ENCODE assay signal across 29 mouse cellular contexts in genomic region chr17:32658246-32658645, GRCm38 (mm10). TPM values are rescaled to one million over a fixed set of nuclear protein-coding genes. Genes with fewer than 3 reads are reported as not detected.
DNase-seq lines count a peak whose midpoint lies in the region; ATAC-seq and TF ChIP-seq lines count a peak whose summit lies in the region.
"Had no signal": no experiment of that assay in that cellular context is flagged by ENCODE, and none has a peak within 500 bp of the region (broad histone marks: within the 10 kb centered on the region; RNA-seq: fewer than 3 reads in every experiment).

No protein-coding gene starts in this region.

- H3K4me2 ChIP-seq in intestine, embryonic 14.5 days (ENCODE audit: low read length): no peak overlapping the region
- no peak overlapping the region for H3K4me2 ChIP-seq in intestine, embryonic 16.5 days (ENCODE audit: low read depth, low read length)
- H3K4me2 ChIP-seq in stomach, embryonic 16.5 days (ENCODE audit: low read depth, low read length): no peak overlapping the region
- H3K4me2 ChIP-seq: embryonic facial prominence, embryonic 12.5 days; forebrain, embryonic 12.5 days had no signal

- no peak for TF ChIP-seq EP300 in heart, adult 2 months (IDR thresholded peaks at IDR 0.05; ENCODE audit: insufficient read depth, low read depth, low read length)

- 44% methylated on average over 1 of the region's 1 CpGs for WGBS in intestine, embryonic 14.5 days
- 55% methylated on average over 1 of the region's 1 CpGs for WGBS in intestine, embryonic 16.5 days
- WGBS in small intestine, adult 2 months: 37% methylated on average over 1 of the region's 1 CpGs
- WGBS in stomach, embryonic 16.5 days: 52% methylated on average over 1 of the region's 1 CpGs
- 82% methylated on average over 1 of the region's 1 CpGs for WGBS in heart, adult 2 months

- no peak for TF ChIP-seq POLR2A in small intestine, adult 2 months (IDR thresholded peaks at IDR 0.05; ENCODE audit: low read depth, low read length)
- no peak for TF ChIP-seq POLR2A in heart, adult 2 months (IDR thresholded peaks at IDR 0.05; ENCODE audit: insufficient read depth, low read depth, low read length)

- H3K27me3 ChIP-seq in intestine, embryonic 14.5 days (replicated peaks; ENCODE audit: control insufficient read depth, insufficient read depth, low read length): no peaks in the 10 kb centered on the region
- no peaks in the 10 kb centered on the region for H3K27me3 ChIP-seq in intestine, embryonic 16.5 days (replicated peaks; ENCODE audit: control insufficient read depth, insufficient read depth, low read length)
- no peaks in the 10 kb centered on the region for H3K27me3 ChIP-seq in small intestine, adult 2 months (ENCODE audit: control insufficient read depth, insufficient read depth, low read length)
- no peaks in the 10 kb centered on the region for H3K27me3 ChIP-seq in stomach, embryonic 16.5 days (ENCODE audit: control insufficient read depth, insufficient read depth, low read length)
- H3K27me3 ChIP-seq in heart, adult 2 months (ENCODE audit: control insufficient read depth, insufficient read depth, low read length): no peaks in the 10 kb centered on the region
- H3K27me3 ChIP-seq: CH12.LX; embryonic facial prominence, embryonic 12.5 days; forebrain, embryonic 12.5 days had no signal

- intact Hi-C loops in heart, postnatal 25 days (cut with DNase I): loop anchor here (10.0 kb wide), 1 partner anchor 217 kb away; no protein-coding TSS in a partner anchor
- intact Hi-C loops in heart, adult 2 months (cut with DNase I): no loop called here

- no peak for TF ChIP-seq CTCF in small intestine, adult 2 months (IDR thresholded peaks at IDR 0.05; ENCODE audit: extremely low read depth, insufficient read length, insufficient replicate concordance, low read depth, low read length)
- TF ChIP-seq CTCF in heart, adult 2 months (IDR thresholded peaks at IDR 0.05): no peak

- peak; percentile 78; the same call in 1 of the 2 replicates for ATAC-seq in intestine, embryonic 14.5 days (replicated peaks; ENCODE audit: low FRiP score, low TSS enrichment, low read depth)
- ATAC-seq in intestine, embryonic 16.5 days: peak; percentile 92
- peak; percentile 66; the same call in 1 of the 2 replicates for ATAC-seq in stomach, embryonic 16.5 days (ENCODE audit: insufficient read depth, low FRiP score)
- no peak for ATAC-seq in inflammation-experienced regulatory T-cells, adult 6 months
- ATAC-seq: activated CD4-positive, CD25-positive, alpha-beta regulatory T cell, adult 4 months; CD4-positive, CD25-positive, alpha-beta regulatory T cell, adult 4 months; forebrain, embryonic 14.5 days; forebrain, embryonic 16.5 days; Patski had no signal

- H3K4me1 ChIP-seq in intestine, embryonic 14.5 days (replicated peaks; ENCODE audit: control insufficient read depth, insufficient read depth, low read length): no peaks in the 10 kb centered on the region
- peaks cover 11% of the 10 kb centered on the region for H3K4me1 ChIP-seq in intestine, embryonic 16.5 days (ENCODE audit: control insufficient read depth, insufficient read depth, low read length)
- peaks cover 32% of the 10 kb centered on the region for H3K4me1 ChIP-seq in small intestine, adult 2 months (ENCODE audit: control insufficient read depth, insufficient read depth, insufficient read length, low read length)
- no peaks in the 10 kb centered on the region; the same call in 1 of the 2 replicates for H3K4me1 ChIP-seq in stomach, embryonic 16.5 days (ENCODE audit: control insufficient read depth, insufficient read depth, low read length)
- no peaks in the 10 kb centered on the region for H3K4me1 ChIP-seq in heart, adult 2 months (ENCODE audit: control insufficient read depth, insufficient read depth, low read length)
- H3K4me1 ChIP-seq: embryonic facial prominence, embryonic 10.5 days; embryonic facial prominence, embryonic 12.5 days; forebrain, embryonic 12.5 days had no signal

- H3K79me2 ChIP-seq in heart, adult 2 months (replicated peaks; ENCODE audit: control insufficient read depth, insufficient read depth, low read length): no peaks in the 10 kb centered on the region

- no peaks in the 10 kb centered on the region for H3K9me3 ChIP-seq in intestine, embryonic 14.5 days (ENCODE audit: control insufficient read depth, low read length)
- H3K9me3 ChIP-seq in intestine, embryonic 16.5 days (ENCODE audit: control insufficient read depth, low read length): no peaks in the 10 kb centered on the region
- no peaks in the 10 kb centered on the region for H3K9me3 ChIP-seq in stomach, embryonic 16.5 days (replicated peaks; ENCODE audit: control insufficient read depth, low read length)
- H3K9me3 ChIP-seq: embryonic facial prominence, embryonic 10.5 days; embryonic facial prominence, embryonic 12.5 days; forebrain, embryonic 12.5 days; G1E had no signal

- no peak overlapping the region for H3K4me3 ChIP-seq in intestine, embryonic 14.5 days (ENCODE audit: low read depth, low read length)
- H3K4me3 ChIP-seq in intestine, embryonic 16.5 days (ENCODE audit: low read length): no peak overlapping the region
- no peak overlapping the region for H3K4me3 ChIP-seq in small intestine, adult 2 months (ENCODE audit: low read depth, low read length)
- no peak overlapping the region for H3K4me3 ChIP-seq in stomach, embryonic 16.5 days (replicated peaks; ENCODE audit: low read length)
- H3K4me3 ChIP-seq in heart, adult 2 months: no peak overlapping the region
- H3K4me3 ChIP-seq: embryonic facial prominence, embryonic 10.5 days; embryonic facial prominence, embryonic 12.5 days; forebrain, embryonic 12.5 days had no signal

- DNase-seq in intestine, embryonic 14.5 days (ENCODE audit: low spot score): peak; percentile 55
- no peak for DNase-seq in heart, postnatal 25 days (ENCODE audit: low spot score)
- DNase-seq in heart, adult 2 months: no peak
- DNase-seq in cerebellum, postnatal 4 days (ENCODE audit: low spot score in 2 of 2): no peak
- DNase-seq: B cell, adult 2 months; cerebellum, adult 11-12 months; cerebellum, adult 9-10 months; embryo, embryonic 11 days had no signal

- no peaks in the 10 kb centered on the region for H3K36me3 ChIP-seq in intestine, embryonic 14.5 days (ENCODE audit: control insufficient read depth, insufficient read depth, low read length)
- no peaks in the 10 kb centered on the region for H3K36me3 ChIP-seq in intestine, embryonic 16.5 days (ENCODE audit: control insufficient read depth, insufficient read depth, low read length)
- peaks cover 2% of the 10 kb centered on the region; the same call in 1 of the 2 replicates for H3K36me3 ChIP-seq in small intestine, adult 2 months (ENCODE audit: control insufficient read depth, insufficient read depth, low read length)
- no peaks in the 10 kb centered on the region for H3K36me3 ChIP-seq in stomach, embryonic 16.5 days (ENCODE audit: control insufficient read depth, insufficient read depth, low read length)
- H3K36me3 ChIP-seq in heart, adult 2 months (ENCODE audit: control insufficient read depth, insufficient read depth, low read length): no peaks in the 10 kb centered on the region
- H3K36me3 ChIP-seq: embryonic facial prominence, embryonic 10.5 days; embryonic facial prominence, embryonic 12.5 days; forebrain, embryonic 12.5 days; G1E had no signal

- H3K9ac ChIP-seq in intestine, embryonic 14.5 days (ENCODE audit: low read length): no peak overlapping the region
- no peak overlapping the region for H3K9ac ChIP-seq in intestine, embryonic 16.5 days (ENCODE audit: low read depth, low read length)
- no peak overlapping the region for H3K9ac ChIP-seq in stomach, embryonic 16.5 days (ENCODE audit: low read length)
- no peak overlapping the region for H3K9ac ChIP-seq in heart, adult 2 months (ENCODE audit: low read depth, low read length)
- H3K9ac ChIP-seq: embryonic facial prominence, embryonic 12.5 days; forebrain, embryonic 12.5 days had no signal

- no peak overlapping the region for H3K27ac ChIP-seq in intestine, embryonic 14.5 days (ENCODE audit: low read depth)
- H3K27ac ChIP-seq in intestine, embryonic 16.5 days (ENCODE audit: low read length): peak overlapping the region; percentile 88
- peak overlapping the region; percentile 97 for H3K27ac ChIP-seq in small intestine, adult 2 months (ENCODE audit: insufficient read depth, low read depth, low read length)
- H3K27ac ChIP-seq in stomach, embryonic 16.5 days (ENCODE audit: low read length): no peak overlapping the region
- no peak overlapping the region for H3K27ac ChIP-seq in heart, adult 2 months
- H3K27ac ChIP-seq: embryonic facial prominence, embryonic 10.5 days; embryonic facial prominence, embryonic 12.5 days; forebrain, embryonic 12.5 days had no signal

RNA-seq across cellular contexts. Expression of gene Cyp4f40, which starts 0.5 kb away (rescaled TPM):
- 3.3 and 4.7 TPM in 2 replicates for polyA plus RNA-seq in intestine, embryonic 14.5 days (2014; fragmentation: Nextera tagmentation; extraction: Ambion mirVana)
- polyA plus RNA-seq in intestine, embryonic 16.5 days (2015; fragmentation: Nextera tagmentation; extraction: Ambion mirVana): 24.0 and 24.6 TPM in 2 replicates
- polyA plus RNA-seq in small intestine, adult 2 months (2012; rRNA removed): 20.5 and 87.7 TPM in 2 replicates
- polyA plus RNA-seq in stomach, embryonic 16.5 days (2015; fragmentation: Nextera tagmentation; extraction: Ambion mirVana): 1.2 and 2.1 TPM in 2 replicates
- polyA plus RNA-seq in inflammation-experienced regulatory T-cells, adult 6 months (2017; shearing (Covaris generic)): not detected
- not detected for total RNA-seq in heart, postnatal 25 days (2021)
- not detected for total RNA-seq in heart, adult 2 months (2021)
- polyA plus RNA-seq in heart, adult 2 months (2012; rRNA removed): not detected in 2 replicates
- total RNA-seq: adrenal gland, postnatal 14 days; adrenal gland, postnatal 36 days; common myeloid progenitor, adult 5-6 weeks had no signal
- polyA plus RNA-seq: activated CD4-positive, CD25-positive, alpha-beta regulatory T cell, adult 4 months; CD4-positive, CD25-positive, alpha-beta regulatory T cell, adult 4 months; cerebellum, adult 2 months; embryonic facial prominence, embryonic 10.5 days; embryonic facial prominence, embryonic 12.5 days; embryonic facial prominence, embryonic 14.5 days; forebrain, embryonic 12.5 days; forebrain, embryonic 14.5 days; forebrain, embryonic 16.5 days; G1E; Patski had no signal

RNA-seq across cellular contexts. Expression of gene Cyp4f15, which starts 27.2 kb away (rescaled TPM):
- polyA plus RNA-seq in intestine, embryonic 14.5 days (2014; fragmentation: Nextera tagmentation; extraction: Ambion mirVana): 0.19 TPM in 1 of 2 replicates, not detected in the other
- 0.26 and 0.28 TPM in 2 replicates for polyA plus RNA-seq in intestine, embryonic 16.5 days (2015; fragmentation: Nextera tagmentation; extraction: Ambion mirVana)
- 0.57 and 2.3 TPM in 2 replicates for polyA plus RNA-seq in small intestine, adult 2 months (2012; rRNA removed)
- 0.41 and 1.0 TPM in 2 replicates for polyA plus RNA-seq in stomach, embryonic 16.5 days (2015; fragmentation: Nextera tagmentation; extraction: Ambion mirVana)
- not detected for polyA plus RNA-seq in inflammation-experienced regulatory T-cells, adult 6 months (2017; shearing (Covaris generic))
- total RNA-seq in heart, postnatal 25 days (2021): not detected
- total RNA-seq in heart, adult 2 months (2021): not detected
- 1.0 TPM in 1 of 2 replicates, not detected in the other for polyA plus RNA-seq in heart, adult 2 months (2012; rRNA removed)
- total RNA-seq: CH12.LX; common myeloid progenitor, adult 5-6 weeks; G1E had no signal
- polyA plus RNA-seq: activated CD4-positive, CD25-positive, alpha-beta regulatory T cell, adult 4 months; CD4-positive, CD25-positive, alpha-beta regulatory T cell, adult 4 months; G1E; Patski had no signal

RNA-seq across cellular contexts. Expression of gene Cyp4f37, which starts 37.1 kb away (rescaled TPM):
- polyA plus RNA-seq in intestine, embryonic 14.5 days (2014; fragmentation: Nextera tagmentation; extraction: Ambion mirVana): 0.50 TPM in 1 of 2 replicates, not detected in the other
- polyA plus RNA-seq in intestine, embryonic 16.5 days (2015; fragmentation: Nextera tagmentation; extraction: Ambion mirVana): not detected in 2 replicates
- not detected in 2 replicates for polyA plus RNA-seq in small intestine, adult 2 months (2012; rRNA removed)
- not detected in 2 replicates for polyA plus RNA-seq in stomach, embryonic 16.5 days (2015; fragmentation: Nextera tagmentation; extraction: Ambion mirVana)
- not detected for polyA plus RNA-seq in inflammation-experienced regulatory T-cells, adult 6 months (2017; shearing (Covaris generic))
- total RNA-seq in heart, postnatal 25 days (2021): not detected
- not detected for total RNA-seq in heart, adult 2 months (2021)
- polyA plus RNA-seq in heart, adult 2 months (2012; rRNA removed): not detected in 2 replicates
- total RNA-seq: adrenal gland, adult 18-20 months; adrenal gland, adult 8-10 months; adrenal gland, postnatal 14 days; adrenal gland, postnatal 36 days; common myeloid progenitor, adult 5-6 weeks had no signal
- polyA plus RNA-seq: activated CD4-positive, CD25-positive, alpha-beta regulatory T cell, adult 4 months; CD4-positive, CD25-positive, alpha-beta regulatory T cell, adult 4 months; cerebellum, adult 2 months; embryonic facial prominence, embryonic 10.5 days; embryonic facial prominence, embryonic 12.5 days; embryonic facial prominence, embryonic 14.5 days; forebrain, embryonic 12.5 days; forebrain, embryonic 14.5 days; forebrain, embryonic 16.5 days; G1E had no signal

Comparison
In these comparisons a context has a peak if more than half of its experiments do, and no peak if none do; other contexts are left out.
1. H3K27ac ChIP-seq: peak in intestine, embryonic 16.5 days (single experiment) and small intestine, adult 2 months (single experiment); none in intestine, embryonic 14.5 days (single experiment), stomach, embryonic 16.5 days (single experiment) and heart, adult 2 months (single experiment).